Mouse (Mus musculus) frontal cortex, postnatal 14 days (tissue): ENCODE data around the gene Bmpr1a.

ENCODE experiments used
- DNase-seq, 2 experiments: peaks; one replicate each; pipeline ENCODE4 v3.0.0; 2022; ENCODE audit warnings: low spot score in 2 of 2

The Bmpr1a gene

GRCm38 (mm10) chr14:34503325-34503647 lies at the start of gene Bmpr1a:
Gene Bmpr1a (minus strand): TSS chr14:34503341.
- no peak for DNase-seq

- no peak for DNase-seq
Observed at GRCm38 (mm10) chr14:34552226-34552625, 49.1 kb upstream of the Bmpr1a start.

GRCm38 (mm10) chr14:34549004-34549671 lies 46.0 kb upstream of the Bmpr1a start:
- peak; percentile 59 to 69 for DNase-seq

- peak in 1 of 2 experiments; percentile 45 for DNase-seq
Observed at GRCm38 (mm10) chr14:34548391-34549001, 45.4 kb upstream of the Bmpr1a start.

DNA sequence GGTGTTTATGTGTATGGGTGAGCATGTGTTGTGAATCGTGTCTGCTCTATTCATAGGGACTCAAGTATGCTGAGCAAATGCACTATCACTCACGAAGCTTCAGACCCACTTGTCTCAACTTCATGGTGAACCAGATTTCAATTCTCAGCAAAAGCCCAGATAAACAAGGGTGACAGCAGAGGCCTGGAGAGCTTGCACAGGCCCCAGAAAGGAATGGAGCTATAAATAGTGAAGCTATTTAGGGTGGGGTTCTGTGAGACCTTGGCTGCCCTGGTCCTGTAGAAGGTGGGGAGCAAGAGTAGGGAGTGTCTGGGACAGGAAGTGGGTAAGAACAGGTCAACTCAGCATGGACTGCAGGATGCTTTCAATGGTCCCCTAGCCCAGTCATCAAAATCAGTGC lies 41.4 kb upstream of the Bmpr1a start:
- no peak for DNase-seq

DNA sequence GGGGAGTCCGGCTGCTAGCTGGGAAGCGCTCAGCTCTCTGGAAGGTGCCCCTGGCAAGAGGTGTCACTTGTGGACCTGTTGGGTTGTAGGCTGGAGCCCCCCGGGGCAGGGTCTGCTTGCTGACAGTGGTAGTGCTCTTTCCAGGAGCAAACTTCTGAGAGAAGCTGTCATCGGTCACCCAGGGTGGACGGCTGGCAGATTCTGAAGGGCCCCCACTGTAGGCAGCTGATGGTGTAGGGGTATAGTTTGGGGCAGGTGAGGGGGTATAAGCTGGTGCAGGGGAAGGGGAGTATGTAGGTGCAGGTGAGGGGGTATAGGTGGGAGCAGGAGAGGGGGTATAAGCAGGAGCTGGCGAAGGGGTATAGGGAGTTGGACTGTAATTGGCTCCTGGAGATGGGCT lies 40.9 kb upstream of the Bmpr1a start:
- DNase-seq = no peak

- no peak for DNase-seq
Observed at GRCm38 (mm10) chr14:34543596-34543995, 40.5 kb upstream of the Bmpr1a start.

DNA sequence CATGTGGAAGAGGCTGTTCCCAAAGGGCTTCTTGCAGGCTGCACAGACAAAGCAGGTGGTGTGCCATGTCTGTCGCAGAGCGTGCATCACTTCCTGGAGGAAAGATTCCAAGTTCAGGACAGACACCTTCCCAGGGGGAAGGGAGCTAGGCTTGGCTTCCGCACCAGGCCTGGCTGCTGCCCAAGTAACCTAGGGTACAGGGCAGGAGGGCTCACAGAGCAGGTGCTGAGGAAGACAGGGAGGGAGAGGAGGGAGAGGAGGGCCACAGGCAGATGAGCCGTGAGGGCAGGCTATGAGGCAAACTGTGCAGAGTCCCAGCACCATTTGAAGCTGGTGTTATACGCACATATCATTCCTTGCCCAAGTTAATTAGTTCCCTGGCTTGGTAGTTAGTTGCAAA lies 38.8 kb upstream of the Bmpr1a start:
- no peak for DNase-seq

DNA sequence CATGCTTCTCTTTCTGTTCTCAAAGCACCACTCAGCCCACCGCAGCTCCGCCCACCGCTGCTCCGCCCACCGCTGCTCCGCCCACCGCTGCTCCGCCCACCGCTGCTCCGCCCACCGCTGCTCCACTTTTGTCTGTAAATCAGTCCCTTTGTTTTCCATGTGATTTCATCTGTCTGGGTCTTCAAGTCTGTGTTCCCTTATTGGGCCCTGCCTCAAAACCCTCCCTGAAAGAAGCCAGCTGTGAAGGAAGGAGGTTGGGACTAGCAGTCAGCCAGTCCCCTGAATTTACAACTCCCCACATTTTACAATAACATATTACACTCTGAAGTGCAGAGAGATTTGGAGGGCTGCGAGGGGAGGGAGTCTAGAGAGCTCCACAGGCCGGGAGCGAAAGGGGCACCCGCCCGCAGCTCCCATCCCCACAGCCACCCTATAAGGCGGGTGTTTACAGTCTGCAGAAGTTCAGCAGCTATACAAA lies 37.6 kb upstream of the Bmpr1a start:
- DNase-seq = no peak

GRCm38 (mm10) chr14:34535883-34536282 lies 32.7 kb upstream of the Bmpr1a start:
- no peak for DNase-seq

- no peak for DNase-seq
Observed at GRCm38 (mm10) chr14:34533537-34533936, 30.4 kb upstream of the Bmpr1a start.

- no peak for DNase-seq
Observed at GRCm38 (mm10) chr14:34532536-34532935, 29.4 kb upstream of the Bmpr1a start.

DNA sequence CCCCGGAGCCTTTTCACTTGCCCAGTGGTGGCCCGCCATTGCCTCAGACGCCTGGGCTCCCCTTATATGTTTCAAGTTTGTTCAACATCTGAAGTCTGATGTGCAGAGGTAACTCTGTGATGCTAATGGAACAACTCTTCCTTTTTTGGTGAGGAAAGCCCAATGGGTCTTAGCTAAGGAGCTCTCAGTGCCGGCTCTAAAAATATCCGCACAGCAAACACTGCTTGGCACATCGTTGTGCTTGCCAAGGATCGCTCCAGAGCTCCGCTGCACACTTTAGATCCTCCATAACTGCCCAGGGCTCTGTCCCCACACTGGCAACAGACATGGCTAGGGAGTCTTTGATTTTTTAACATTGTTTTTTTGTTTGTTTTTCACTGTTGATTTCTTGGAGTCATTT lies 25.7 kb upstream of the Bmpr1a start:
- DNase-seq = no peak

GRCm38 (mm10) chr14:34522701-34523100 lies 19.6 kb upstream of the Bmpr1a start, which contains the start of gene 9230112D13Rik:
Gene 9230112D13Rik (minus strand): TSS chr14:34522801.
- no peak for DNase-seq

GRCm38 (mm10) chr14:34517959-34518544 lies 14.9 kb upstream of the Bmpr1a start:
- DNase-seq = no peak

DNA sequence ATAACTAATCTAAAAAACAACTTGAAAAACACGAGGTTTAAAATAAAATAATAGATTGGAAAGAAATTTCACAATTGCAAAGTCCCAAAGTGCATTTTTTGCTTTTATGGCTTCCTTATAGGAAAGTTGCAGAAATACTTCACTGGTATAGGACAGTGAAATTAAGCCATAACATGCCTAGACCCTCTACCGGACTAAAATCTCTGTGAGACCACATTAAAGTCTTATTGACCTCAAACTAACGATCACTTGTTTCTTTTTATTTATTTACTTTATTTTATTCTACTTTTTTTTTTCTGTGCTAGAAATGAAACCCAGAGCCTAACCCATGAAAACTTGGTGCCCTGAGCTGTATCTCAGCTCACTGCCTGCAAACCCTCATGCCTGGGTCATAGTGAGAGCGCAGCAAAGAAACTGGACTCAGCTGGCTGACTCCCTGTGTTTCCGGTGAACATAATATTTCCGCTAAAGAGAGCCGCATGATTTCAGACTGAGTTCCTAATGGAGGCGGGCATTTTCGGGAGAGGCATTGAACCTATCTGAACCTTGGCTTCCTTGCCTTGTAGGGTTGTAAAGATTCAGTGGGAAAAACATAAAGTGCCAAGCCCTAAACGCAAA lies 13.9 kb upstream of the Bmpr1a start:
- no peak for DNase-seq

GRCm38 (mm10) chr14:34515860-34516259 lies 12.7 kb upstream of the Bmpr1a start:
- DNase-seq = no peak

- DNase-seq = no peak
Observed at GRCm38 (mm10) chr14:34514120-34514519, 11.0 kb upstream of the Bmpr1a start.

GRCm38 (mm10) chr14:34512602-34513001 lies 9.5 kb upstream of the Bmpr1a start:
- DNase-seq = no peak

DNA sequence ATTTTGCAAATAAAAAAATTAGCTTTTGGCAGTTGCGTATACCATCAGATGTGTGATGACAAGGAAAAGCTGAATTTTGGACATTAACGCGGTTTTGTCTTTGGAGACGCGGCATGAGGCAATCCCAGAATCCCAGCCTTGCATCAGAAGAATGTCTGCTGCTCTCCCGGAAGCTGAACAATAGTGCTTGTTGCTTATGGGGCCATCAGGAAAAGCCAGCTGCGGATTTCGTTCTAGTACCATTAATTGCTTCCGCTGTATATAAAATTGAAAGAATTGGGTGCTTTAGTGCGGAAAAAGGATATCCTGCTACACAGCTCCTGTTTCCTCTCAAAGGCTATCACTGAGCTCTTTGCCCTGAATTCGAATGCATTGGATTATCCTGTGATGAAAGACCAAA lies 8.8 kb upstream of the Bmpr1a start:
- no peak for DNase-seq

GRCm38 (mm10) chr14:34508842-34509439 lies 5.8 kb upstream of the Bmpr1a start:
- no peak for DNase-seq

GRCm38 (mm10) chr14:34508187-34508840 lies 5.2 kb upstream of the Bmpr1a start:
- no peak for DNase-seq
